Mouse (Mus musculus) embryonic facial prominence, embryonic 11.5 days (tissue): ENCODE data around the gene Upk3bl. TPM values are rescaled to one million over a fixed set of nuclear protein-coding genes. Genes with fewer than 3 reads are reported as not detected.
"Not testable (repeated sequence)": the region's sequence is repeated elsewhere in the genome, so short reads cannot be mapped to it uniquely, and the experiment has no call there.

Experiments
- ATAC-seq: fragments of 200-750 bp; cut with Nextera tagmentation; replicated peaks from 2 replicates; pipeline ENCODE4 v1.8.0; 2017; ENCODE audit warnings: low read depth; ENCODE audit not compliant: insufficient number of reproducible peaks, low FRiP score, low TSS enrichment
- DNase-seq: peaks from one replicate; pipeline ENCODE4 v3.0.0-alpha.2; 2015; ENCODE audit warnings: low spot score
- H3K27ac ChIP-seq: fragments of 300-500 bp; sonication (generic); replicated peaks from 2 replicates; pipeline ENCODE4 v1.5.1; 2014; ENCODE audit warnings: mild to moderate bottlenecking, low read depth, low read length, control low read depth
- H3K27me3 ChIP-seq: fragments of 300-500 bp; sonication (generic); 2 replicates; pipeline ENCODE4 v1.6.1; 2014; ENCODE audit warnings: mild to moderate bottlenecking, low read length, moderate library complexity, mixed read lengths; ENCODE audit not compliant: control insufficient read depth, insufficient read depth
- H3K36me3 ChIP-seq: fragments of 300-500 bp; sonication (generic); replicated peaks from 2 replicates; pipeline ENCODE4 v1.6.1; 2014; ENCODE audit warnings: low read depth, mild to moderate bottlenecking, low read length, moderate library complexity, mixed read lengths; ENCODE audit not compliant: control insufficient read depth, insufficient read depth
- H3K4me1 ChIP-seq: fragments of 300-500 bp; sonication (generic); 2 replicates; pipeline ENCODE4 v1.6.1; 2014; ENCODE audit warnings: low read length, mixed read lengths; ENCODE audit not compliant: control insufficient read depth, insufficient read depth
- H3K4me2 ChIP-seq: fragments of 300-500 bp; sonication (generic); 2 replicates; pipeline ENCODE4 v1.6.1; 2014; ENCODE audit warnings: low read depth, mild to moderate bottlenecking, control low read depth, low read length, moderate library complexity
- H3K4me3 ChIP-seq: fragments of 300-500 bp; sonication (generic); 2 replicates; pipeline ENCODE4 v1.5.1; 2014; ENCODE audit warnings: low read depth, low read length, control low read depth
- H3K9ac ChIP-seq: fragments of 300-500 bp; sonication (generic); replicated peaks from 2 replicates; pipeline ENCODE4 v1.6.1; 2014; ENCODE audit warnings: mild to moderate bottlenecking, control low read depth, low read length
- H3K9me3 ChIP-seq: fragments of 300-500 bp; sonication (generic); replicated peaks from 2 replicates; pipeline ENCODE4 v1.6.1; 2016; ENCODE audit warnings: mild to moderate bottlenecking, low read length, inconsistent platforms, mixed read lengths; ENCODE audit not compliant: control insufficient read depth
- WGBS: fragments of 180-500 bp; shearing (Covaris S2); extraction: QIAGEN DNeasy Blood & Tissue Kit; methylation state at CpG from one replicate; pipeline ENCODE4 v1.1.7; 2014; 5-methylcytosine and 5-hydroxymethylcytosine counted together
- polyA plus RNA-seq: library from polyadenylated mRNA; unstranded; fragments of >200 nt; fragmentation: Nextera tagmentation; extraction: Ambion mirVana; gene quantifications from 2 replicates; pipeline ENCODE4 v1.2.1, GENCODE M21; 2014

Upk3bl gene
- polyA plus RNA-seq, 1 experiment from 2014 or later: 6.2 TPM

DNA sequence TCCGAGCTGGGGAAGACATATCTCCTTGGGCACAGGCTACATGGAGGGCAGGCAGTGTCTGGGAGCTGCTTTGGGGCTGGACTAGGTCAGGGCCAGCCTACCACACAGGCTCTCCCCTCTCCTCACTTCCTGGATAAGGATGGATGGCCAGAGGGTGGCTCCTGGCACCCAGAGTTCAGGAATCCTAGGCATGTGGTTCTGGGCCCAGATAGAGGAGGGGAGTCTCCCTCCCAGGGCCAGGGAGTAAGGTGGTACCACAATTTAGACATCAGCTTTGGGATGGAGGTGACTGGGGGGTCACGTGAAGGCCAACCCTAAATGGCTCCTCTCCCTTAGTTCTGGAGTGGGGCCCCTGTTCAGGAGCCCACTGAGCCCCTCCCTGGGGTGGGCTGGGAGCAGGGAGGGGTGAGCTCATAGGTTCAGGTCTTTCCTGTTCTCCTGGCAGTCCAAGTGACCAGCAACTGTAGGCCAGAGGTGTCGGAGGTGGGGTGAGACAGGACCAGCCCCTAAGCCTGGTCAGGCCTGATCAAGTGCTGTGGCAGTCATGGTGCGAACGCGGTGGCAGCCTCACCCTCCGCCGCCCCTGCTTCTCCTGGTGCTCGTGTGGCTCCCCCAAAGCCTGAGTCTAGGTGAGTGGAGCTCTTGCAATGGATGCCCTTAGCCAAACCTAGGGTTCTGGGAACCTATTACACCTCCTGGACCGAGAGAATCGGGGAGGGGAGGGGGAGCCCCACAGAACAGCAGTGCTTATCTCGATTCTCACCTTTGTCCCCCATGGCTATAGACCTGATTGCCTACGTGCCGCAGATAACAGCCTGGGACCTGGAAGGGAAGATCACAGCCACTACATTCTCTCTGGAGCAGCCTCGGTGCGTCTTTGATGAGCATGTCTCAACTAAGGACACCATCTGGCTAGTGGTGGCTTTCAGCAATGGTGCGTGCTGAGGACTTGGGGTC is 15.8 kb upstream of the Upk3bl start, which contains the start of gene Upk3b:
Gene Upk3b, plus strand, starts transcription at position 239 of the 957 bp plus-strand sequence.
- no peak for ATAC-seq

DNA sequence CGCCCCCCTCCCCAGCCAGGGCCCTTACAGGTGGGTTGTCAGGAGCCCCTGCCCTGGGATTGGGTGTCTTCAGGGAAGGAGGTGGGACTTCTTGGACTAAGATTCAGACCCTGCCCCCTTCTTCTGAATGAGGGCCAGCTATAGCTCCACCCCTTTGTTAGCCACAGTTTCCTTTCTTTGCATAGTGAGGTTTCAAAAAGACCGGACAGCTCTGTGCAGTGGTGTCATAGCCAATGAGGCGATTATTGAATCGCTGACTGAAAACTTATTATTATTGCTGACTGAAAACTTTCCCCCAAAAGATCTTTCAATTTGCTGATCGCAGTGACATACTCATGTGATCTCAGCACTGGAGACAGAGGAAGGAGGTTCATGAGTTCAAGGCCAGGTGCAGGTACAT is 14.1 kb upstream of the Upk3bl start:
- no peaks in the 10 kb centered on the region for H3K36me3 ChIP-seq
- H3K4me1 ChIP-seq: no peaks in the 10 kb centered on the region
- H3K4me2 ChIP-seq: no peak overlapping the region
- no peak overlapping the region for H3K9ac ChIP-seq
- no peaks in the 10 kb centered on the region for H3K9me3 ChIP-seq
- H3K27ac ChIP-seq: no peak overlapping the region
- 51% methylated on average over 5 of the region's 5 CpGs for WGBS
- H3K27me3 ChIP-seq: no peaks in the 10 kb centered on the region
- peak; percentile 41 for DNase-seq
- H3K4me3 ChIP-seq: no peak overlapping the region
- ATAC-seq: peak; percentile 54; the same call in 1 of the 2 replicates

More for the DNA sequence above, 15.8 kb upstream of the Upk3bl start, which contains the start of gene Upk3b:
- no peak within 1 kb of the TSS for H3K9ac ChIP-seq
- DNase-seq: no peak
- no peak within 1 kb of the TSS for H3K4me3 ChIP-seq
- no peaks in the 10 kb centered on the region for H3K27me3 ChIP-seq
- 79% methylated on average over 17 of the region's 17 CpGs for WGBS
- H3K4me2 ChIP-seq: no peak within 1 kb of the TSS
- no peak within 1 kb of the TSS for H3K27ac ChIP-seq
- no peaks in the 10 kb centered on the region for H3K36me3 ChIP-seq
- no peaks in the 10 kb centered on the region for H3K9me3 ChIP-seq
- no peaks in the 10 kb centered on the region for H3K4me1 ChIP-seq

DNA sequence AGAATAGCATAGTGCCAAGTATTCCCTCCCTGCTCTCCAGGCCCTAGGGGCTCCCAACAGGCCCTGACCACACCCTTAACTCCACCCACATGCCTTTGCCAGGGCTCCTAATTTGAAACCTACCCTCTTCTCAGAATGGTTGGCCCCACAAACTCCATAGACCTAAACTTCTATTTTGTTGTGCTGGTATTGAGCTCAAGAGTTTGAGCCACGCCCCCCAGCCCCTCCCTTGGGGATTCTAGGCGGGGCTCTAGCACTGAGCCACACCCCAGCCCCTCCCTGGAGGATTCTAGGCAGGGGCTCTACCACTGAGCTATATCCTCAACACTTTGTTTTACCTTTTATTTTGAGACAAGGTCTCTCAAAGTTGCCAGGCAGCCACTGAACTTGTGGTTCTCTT is 13.0 kb upstream of the Upk3bl start:
- Histone ChIP-seq H3K4me2 (no peak overlapping the region), H3K27me3 (no peaks in the 10 kb centered on the region), H3K4me3 (no peak overlapping the region), H3K9ac (no peak overlapping the region), H3K27ac (no peak overlapping the region), H3K4me1 (no peaks in the 10 kb centered on the region), H3K36me3 (no peaks in the 10 kb centered on the region), H3K9me3 (no peaks in the 10 kb centered on the region)
- ATAC-seq: no peak
- WGBS: 44% methylated on average over 2 of the region's 2 CpGs
- no peak for DNase-seq

DNA sequence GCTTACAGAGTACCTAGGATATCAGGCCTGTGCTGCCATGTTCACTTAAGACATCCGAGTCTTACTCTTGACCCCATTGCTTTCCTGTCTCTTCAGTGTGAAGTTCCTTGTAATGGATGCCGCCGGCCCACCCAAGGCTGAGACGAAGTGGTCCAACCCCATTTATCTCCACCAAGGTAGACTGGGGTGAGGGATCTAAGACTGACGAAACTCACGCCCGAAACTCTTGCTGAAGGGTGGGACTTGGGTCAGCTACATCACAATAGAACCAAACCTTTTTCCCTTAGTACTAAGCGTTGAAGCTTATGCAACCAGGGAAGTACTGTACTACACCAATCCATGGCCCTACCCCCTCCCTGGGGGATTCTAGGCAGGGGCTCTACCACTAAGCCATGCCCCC is 12.6 kb upstream of the Upk3bl start:
- no peaks in the 10 kb centered on the region for H3K9me3 ChIP-seq
- ATAC-seq (no peak), DNase-seq (no peak)
- H3K4me2 ChIP-seq: no peak overlapping the region
- WGBS: 92% methylated on average over 8 of the region's 8 CpGs
- H3K4me1 ChIP-seq: no peaks in the 10 kb centered on the region
- no peaks in the 10 kb centered on the region for H3K27me3 ChIP-seq
- no peak overlapping the region for H3K9ac ChIP-seq
- no peak overlapping the region for H3K4me3 ChIP-seq
- H3K27ac ChIP-seq: no peak overlapping the region
- no peaks in the 10 kb centered on the region for H3K36me3 ChIP-seq

DNA sequence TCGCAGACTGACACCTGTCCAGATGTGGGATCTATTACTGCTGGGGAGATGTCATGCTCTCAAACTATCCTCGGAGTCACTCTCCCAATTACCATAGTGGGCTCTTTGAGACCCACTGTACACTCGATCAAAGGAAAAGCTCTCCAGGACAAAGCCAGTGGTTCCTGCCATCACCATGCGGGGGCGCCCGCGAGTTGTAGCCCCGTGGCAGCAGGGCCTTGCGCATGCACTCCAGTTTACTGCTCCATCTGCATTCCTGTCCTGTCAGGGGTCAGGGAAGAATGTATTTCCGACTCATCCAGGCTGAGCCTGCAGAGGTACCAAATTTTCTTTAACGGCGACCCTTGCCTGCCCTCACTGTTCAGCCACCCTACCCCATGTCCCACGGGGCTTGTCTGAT is 9.4 kb upstream of the Upk3bl start:
- H3K9me3 ChIP-seq: no peaks in the 10 kb centered on the region
- H3K4me2 ChIP-seq: no peak overlapping the region
- H3K36me3 ChIP-seq: no peaks in the 10 kb centered on the region
- WGBS: 71% methylated on average over 13 of the region's 13 CpGs
- H3K4me1 ChIP-seq: no peaks in the 10 kb centered on the region
- ATAC-seq (no peak), DNase-seq (no peak)
- no peaks in the 10 kb centered on the region for H3K27me3 ChIP-seq
- H3K9ac ChIP-seq: no peak overlapping the region
- H3K27ac ChIP-seq: no peak overlapping the region
- no peak overlapping the region for H3K4me3 ChIP-seq

DNA sequence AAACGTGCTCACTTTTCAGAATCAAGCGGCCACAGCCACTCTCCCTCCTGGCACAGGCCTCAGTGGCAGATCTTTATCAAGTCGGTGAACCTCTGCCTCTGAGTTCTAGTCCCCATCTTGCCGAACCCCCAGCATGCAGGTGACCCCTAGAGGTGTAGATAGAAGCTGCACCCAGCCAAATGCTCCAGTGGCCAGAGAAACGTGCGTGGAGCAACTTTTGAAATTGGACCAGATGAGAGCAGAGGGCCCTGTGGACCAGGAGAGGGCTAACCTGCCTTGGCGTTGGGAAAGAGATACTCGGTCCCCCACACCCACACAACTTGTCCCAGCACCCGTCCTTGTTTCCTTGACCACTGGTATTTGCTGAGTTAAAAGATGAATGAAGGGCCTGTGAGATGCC is 8.9 kb upstream of the Upk3bl start:
- ATAC-seq (no peak), DNase-seq (peak; percentile 43)
- H3K9me3 ChIP-seq: no peaks in the 10 kb centered on the region
- H3K36me3 ChIP-seq: no peaks in the 10 kb centered on the region
- no peak overlapping the region for H3K9ac ChIP-seq
- H3K4me3 ChIP-seq: no peak overlapping the region
- no peaks in the 10 kb centered on the region for H3K27me3 ChIP-seq
- 41% methylated on average over 9 of the region's 9 CpGs for WGBS
- H3K4me2 ChIP-seq: no peak overlapping the region
- no peaks in the 10 kb centered on the region for H3K4me1 ChIP-seq
- no peak overlapping the region for H3K27ac ChIP-seq

DNA sequence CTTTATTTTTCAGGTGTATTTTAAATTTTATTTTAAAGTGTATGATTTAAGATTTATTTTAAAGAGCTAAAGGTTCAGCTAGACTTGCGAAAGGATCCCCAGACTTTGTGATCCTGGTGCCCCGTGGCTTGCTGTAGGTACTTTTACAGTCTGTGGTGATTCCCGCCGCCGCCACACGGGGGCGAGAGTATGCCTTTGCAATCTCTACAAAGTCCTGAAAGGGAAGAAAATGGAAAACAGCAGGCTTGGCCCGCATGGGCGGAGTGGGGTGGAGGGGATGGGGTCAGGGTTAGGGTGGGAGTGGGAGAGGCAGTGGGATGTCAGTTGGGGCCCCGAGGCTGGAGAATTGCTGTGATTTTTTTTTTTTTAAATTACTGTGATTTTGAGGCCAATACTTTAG is 8.3 kb upstream of the Upk3bl start:
- no peaks in the 10 kb centered on the region for H3K4me1 ChIP-seq
- H3K4me2 ChIP-seq: no peak overlapping the region
- WGBS: 5% methylated on average over 10 of the region's 10 CpGs
- ATAC-seq (no peak), DNase-seq (peak; percentile 94)
- no peaks in the 10 kb centered on the region for H3K9me3 ChIP-seq
- no peaks in the 10 kb centered on the region for H3K36me3 ChIP-seq
- H3K9ac ChIP-seq: no peak overlapping the region
- no peak overlapping the region for H3K4me3 ChIP-seq
- H3K27me3 ChIP-seq: no peaks in the 10 kb centered on the region
- no peak overlapping the region for H3K27ac ChIP-seq

DNA sequence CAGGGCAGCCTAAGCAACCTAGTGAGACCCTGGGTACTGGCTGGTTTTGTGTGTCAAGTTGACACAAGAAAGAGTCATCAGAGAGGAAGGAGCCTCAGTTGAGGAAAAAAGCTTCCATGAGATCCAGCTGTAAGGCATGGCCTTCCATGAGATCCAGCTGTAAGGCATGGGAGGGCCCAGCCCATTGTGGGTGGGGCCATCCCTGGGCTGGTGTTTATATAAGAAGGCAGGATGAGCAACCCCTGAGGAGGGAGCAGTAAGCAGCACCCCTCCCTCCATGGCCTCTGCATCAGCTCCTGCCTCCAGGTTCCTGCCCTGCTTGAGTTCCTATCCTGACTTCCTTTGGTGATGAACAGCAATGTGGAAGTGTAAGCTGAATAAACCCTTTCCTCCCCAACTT is 5.8 kb upstream of the Upk3bl start:
- not testable (repeated sequence) for H3K4me1 ChIP-seq, H3K36me3 ChIP-seq, ATAC-seq, H3K27ac ChIP-seq, H3K9ac ChIP-seq, DNase-seq, H3K4me2 ChIP-seq, H3K9me3 ChIP-seq, H3K27me3 ChIP-seq, H3K4me3 ChIP-seq
